12 mouse cellular contexts compared by ENCODE assay signal in the genomic region with DNA sequence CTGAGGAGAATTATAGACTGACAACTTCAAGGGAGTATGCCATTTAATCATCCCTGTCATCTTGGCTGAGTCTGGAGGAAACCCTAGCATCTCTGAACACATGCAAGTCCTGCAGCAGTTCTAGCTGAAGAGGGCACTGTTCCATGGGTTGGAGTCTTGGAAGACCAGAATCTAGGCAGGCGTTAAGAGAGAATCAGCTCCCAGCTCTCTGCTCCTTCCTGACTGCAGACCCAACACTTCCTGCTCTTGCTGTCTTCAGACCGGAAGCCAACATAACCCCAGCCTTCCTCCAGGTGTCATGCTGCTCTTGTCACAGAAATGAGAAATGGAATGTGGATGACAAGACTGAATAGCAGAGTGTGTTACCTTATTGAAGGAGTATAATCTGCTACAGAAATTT. TPM values are rescaled to one million over a fixed set of nuclear protein-coding genes. Genes with fewer than 3 reads are reported as not detected.
DNase-seq lines count a peak whose midpoint lies in the region; ATAC-seq lines count a peak whose summit lies in the region.
"Had no signal": no experiment of that assay in that cellular context is flagged by ENCODE, and none has a peak within 500 bp of the region (broad histone marks: within the 10 kb centered on the region; RNA-seq: fewer than 3 reads in every experiment).

No protein-coding gene starts in this region.

- H3K4me2 ChIP-seq in kidney, embryonic 14.5 days (replicated peaks; ENCODE audit: low read depth, low read length) = no peak overlapping the region
- no peak overlapping the region for H3K4me2 ChIP-seq in forebrain, embryonic 13.5 days
- H3K4me2 ChIP-seq: hindbrain, embryonic 15.5 days; lung, embryonic 15.5 days had no signal

- H3K27ac ChIP-seq in kidney, embryonic 14.5 days (ENCODE audit: low read depth, low read length) = no peak overlapping the region
- no peak overlapping the region for H3K27ac ChIP-seq in forebrain, embryonic 13.5 days
- H3K27ac ChIP-seq: hindbrain, embryonic 15.5 days had no signal

- H3K27me3 ChIP-seq in kidney, embryonic 14.5 days (ENCODE audit: control insufficient read depth, insufficient read depth, low read length) = no peaks in the 10 kb centered on the region
- no peaks in the 10 kb centered on the region for H3K27me3 ChIP-seq in splenic B cell, adult 2 months (ENCODE audit: control insufficient read depth, insufficient read depth, low read length, poor library complexity, severe bottlenecking)
- H3K27me3 ChIP-seq in forebrain, embryonic 13.5 days = no peaks in the 10 kb centered on the region
- H3K27me3 ChIP-seq: hindbrain, embryonic 15.5 days; lung, embryonic 15.5 days had no signal

- 52% methylated on average over 2 of the region's 2 CpGs for WGBS in kidney, embryonic 14.5 days
- 78% methylated on average over 2 of the region's 2 CpGs for WGBS in forebrain, embryonic 13.5 days

- no peak overlapping the region for H3K4me3 ChIP-seq in kidney, embryonic 14.5 days (ENCODE audit: low read length)
- H3K4me3 ChIP-seq in forebrain, embryonic 13.5 days = no peak overlapping the region
- H3K4me3 ChIP-seq: erythroblast, embryonic 14.5 days; hindbrain, embryonic 15.5 days; lung, embryonic 15.5 days had no signal

- no peaks in the 10 kb centered on the region for H3K9me3 ChIP-seq in kidney, embryonic 14.5 days (ENCODE audit: control insufficient read depth, low read length)
- no peaks in the 10 kb centered on the region for H3K9me3 ChIP-seq in forebrain, embryonic 13.5 days (replicated peaks)
- H3K9me3 ChIP-seq: hindbrain, embryonic 15.5 days; lung, embryonic 15.5 days had no signal

- ATAC-seq in kidney, embryonic 14.5 days (ENCODE audit: low FRiP score, low TSS enrichment) = no peak
- ATAC-seq in CD4-positive, CD25-positive, alpha-beta regulatory T cell, adult 4 months = peak; percentile 91
- ATAC-seq in activated CD4-positive, CD25-positive, alpha-beta regulatory T cell, adult 4 months = peak; percentile 86
- no peak for ATAC-seq in forebrain, embryonic 13.5 days

- H3K36me3 ChIP-seq in kidney, embryonic 14.5 days (ENCODE audit: control insufficient read depth, insufficient read depth, low read length) = peaks cover 11% of the 10 kb centered on the region; the same call in 1 of the 2 replicates
- H3K36me3 ChIP-seq in splenic B cell, adult 2 months (ENCODE audit: control insufficient read depth, insufficient read depth, low read length, poor library complexity, severe bottlenecking) = no peaks in the 10 kb centered on the region; the same call in 1 of the 2 replicates
- H3K36me3 ChIP-seq in forebrain, embryonic 13.5 days (ENCODE audit: poor library complexity, severe bottlenecking) = peaks cover 8% of the 10 kb centered on the region
- H3K36me3 ChIP-seq: hindbrain, embryonic 15.5 days had no signal

- H3K9ac ChIP-seq in kidney, embryonic 14.5 days (ENCODE audit: low read depth, low read length) = no peak overlapping the region
- no peak overlapping the region for H3K9ac ChIP-seq in forebrain, embryonic 13.5 days
- H3K9ac ChIP-seq: hindbrain, embryonic 15.5 days; lung, embryonic 15.5 days had no signal

- peak; percentile 43 for DNase-seq in kidney, adult 9 months
- peak; percentile 50 for DNase-seq in splenic B cell, adult 2 months (ENCODE audit: low read depth, low spot score)
- DNase-seq in ovary, adult 18-20 months (ENCODE audit: low spot score) = no peak
- DNase-seq: gastrocnemius, postnatal 36 days; right cerebral cortex, postnatal 14 days had no signal

- H3K4me1 ChIP-seq in kidney, embryonic 14.5 days (ENCODE audit: control insufficient read depth, insufficient read depth, low read length) = peaks cover 33% of the 10 kb centered on the region
- peaks cover 46% of the 10 kb centered on the region for H3K4me1 ChIP-seq in forebrain, embryonic 13.5 days

RNA-seq across cellular contexts. Expression of gene Cemip, which starts 29.1 kb away (rescaled TPM):
- 0.16 and 0.36 TPM in 2 replicates for polyA plus RNA-seq in kidney, embryonic 14.5 days (2014; fragmentation: Nextera tagmentation; extraction: Ambion mirVana)
- under 1 TPM in 1 of 2 experiments, not detected in 1; 0.19 TPM for polyA plus RNA-seq in CD4-positive, CD25-positive, alpha-beta regulatory T cell, adult 4 months (2017; shearing (Covaris generic))
- under 1 TPM in 1 of 2 experiments, not detected in 1; 0.22 TPM for polyA plus RNA-seq in activated CD4-positive, CD25-positive, alpha-beta regulatory T cell, adult 4 months (2017; shearing (Covaris generic))
- 0.55 and 0.81 TPM in 2 replicates for polyA plus RNA-seq in forebrain, embryonic 13.5 days (2015; fragmentation: Nextera tagmentation; extraction: Ambion mirVana)

RNA-seq across cellular contexts. Expression of gene Abhd17c, which starts 36.3 kb away (rescaled TPM):
- polyA plus RNA-seq in kidney, embryonic 14.5 days (2014; fragmentation: Nextera tagmentation; extraction: Ambion mirVana) = 37.8 and 49.3 TPM in 2 replicates
- 10 to 100 TPM in 1 of 2 experiments, 1 to 10 TPM in 1; 6.1 to 11.7 TPM for polyA plus RNA-seq in CD4-positive, CD25-positive, alpha-beta regulatory T cell, adult 4 months (2017; shearing (Covaris generic))
- 10 to 100 TPM in 1 of 2 experiments, 1 to 10 TPM in 1; 6.6 to 12.2 TPM for polyA plus RNA-seq in activated CD4-positive, CD25-positive, alpha-beta regulatory T cell, adult 4 months (2017; shearing (Covaris generic))
- polyA plus RNA-seq in forebrain, embryonic 13.5 days (2015; fragmentation: Nextera tagmentation; extraction: Ambion mirVana) = 13.2 and 15.6 TPM in 2 replicates

Comparison
In these comparisons a context has a peak if more than half of its experiments do, and no peak if none do; other contexts are left out.
1. ATAC-seq: peak in CD4-positive, CD25-positive, alpha-beta regulatory T cell, adult 4 months (single experiment) and activated CD4-positive, CD25-positive, alpha-beta regulatory T cell, adult 4 months (single experiment); none in kidney, embryonic 14.5 days (single experiment) and forebrain, embryonic 13.5 days (single experiment).